Mouse (Mus musculus) adrenal gland, adult (tissue): Measurements from ENCODE around the gene Stc2.

Experiments used
- DNase-seq, 2 experiments: peaks; one replicate each; pipeline ENCODE4 v3.0.0; 2022 to 2023; ENCODE audit warnings: low spot score in 1 of 2; ENCODE audit not compliant: inconsistent age in 2 of 2

Gene Stc2

DNA sequence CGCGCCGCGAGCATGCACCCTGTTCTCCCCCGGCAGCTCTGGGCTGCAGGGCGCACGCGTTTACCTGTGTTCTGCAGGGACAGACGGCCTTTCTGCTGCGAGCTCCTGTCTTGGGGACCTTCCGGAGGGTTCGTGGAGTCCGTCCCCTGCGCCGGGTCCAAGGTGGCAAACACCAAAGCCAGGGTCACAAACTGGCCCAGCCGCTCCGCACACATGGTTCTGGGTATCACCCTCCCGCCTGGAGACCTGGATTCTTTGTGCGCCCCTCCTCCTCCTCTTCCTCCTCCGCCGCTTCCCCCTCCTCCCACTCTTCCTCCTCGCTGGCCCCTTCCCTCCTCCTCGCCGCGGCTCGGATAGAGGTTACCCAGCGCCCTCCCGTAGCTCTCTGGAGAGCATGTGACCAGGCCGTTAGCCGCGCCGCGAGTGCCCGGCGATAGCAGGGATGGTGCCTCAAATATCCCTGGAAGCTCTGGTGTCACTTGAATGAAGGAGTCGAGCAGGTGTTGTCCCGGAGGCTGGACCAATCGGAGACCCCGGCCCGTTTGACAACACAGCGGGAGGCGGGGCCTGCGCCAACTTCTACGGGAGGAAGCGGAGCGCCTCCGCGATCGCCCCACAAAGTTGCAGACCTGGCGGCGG, at the start of gene Stc2:
Gene Stc2 (minus strand): TSS at position 427 of the 639 bp plus-strand sequence.
- peak; percentile 17 to 81 for DNase-seq

DNA sequence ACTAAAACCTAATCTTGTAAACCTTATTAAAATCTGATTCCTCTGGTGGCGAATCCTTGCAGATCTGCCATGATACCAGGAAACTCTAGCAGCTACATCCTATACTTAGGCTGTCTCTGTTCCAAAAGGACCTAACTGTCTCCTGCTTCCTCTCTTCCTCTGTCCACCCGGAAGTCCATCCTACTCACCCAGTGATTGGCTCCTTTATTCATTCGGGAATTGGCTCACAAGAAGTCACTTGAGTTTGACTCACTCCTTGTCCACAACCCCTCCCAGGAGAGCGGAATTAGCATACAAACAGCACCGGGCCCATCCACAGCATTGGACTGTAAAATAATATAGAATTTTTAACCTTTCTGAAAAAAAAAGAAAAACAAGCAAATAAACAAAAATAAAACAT, 47.2 kb upstream of the Stc2 start:
- DNase-seq = no peak

GRCm38 (mm10) chr11:31412376-31412775, 42.5 kb upstream of the Stc2 start:
- DNase-seq = no peak

DNA sequence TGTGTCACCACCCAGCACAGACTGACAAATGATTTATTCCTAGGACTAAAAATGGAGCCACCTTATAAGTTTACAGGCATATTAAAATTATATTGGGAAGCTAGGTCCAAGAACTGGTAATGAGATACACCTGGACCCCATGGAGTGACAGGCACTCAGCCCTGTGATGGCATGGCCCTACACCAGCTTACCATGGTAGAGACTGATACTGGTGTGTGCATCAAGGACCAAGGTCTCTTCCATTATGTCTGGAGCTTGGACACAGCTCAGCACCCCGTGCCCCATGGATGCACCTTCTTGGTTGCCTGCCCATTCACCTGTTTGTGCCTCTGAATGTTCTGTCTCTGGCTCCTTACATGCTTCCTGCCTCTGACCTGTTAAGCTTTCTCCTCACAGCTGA, 36.9 kb upstream of the Stc2 start:
- no peak for DNase-seq

- DNase-seq = no peak
These were observed 33.2 kb upstream of the Stc2 start for GRCm38 (mm10) chr11:31403080-31403479.

GRCm38 (mm10) chr11:31398604-31399003, 28.7 kb upstream of the Stc2 start:
- DNase-seq = no peak

DNA sequence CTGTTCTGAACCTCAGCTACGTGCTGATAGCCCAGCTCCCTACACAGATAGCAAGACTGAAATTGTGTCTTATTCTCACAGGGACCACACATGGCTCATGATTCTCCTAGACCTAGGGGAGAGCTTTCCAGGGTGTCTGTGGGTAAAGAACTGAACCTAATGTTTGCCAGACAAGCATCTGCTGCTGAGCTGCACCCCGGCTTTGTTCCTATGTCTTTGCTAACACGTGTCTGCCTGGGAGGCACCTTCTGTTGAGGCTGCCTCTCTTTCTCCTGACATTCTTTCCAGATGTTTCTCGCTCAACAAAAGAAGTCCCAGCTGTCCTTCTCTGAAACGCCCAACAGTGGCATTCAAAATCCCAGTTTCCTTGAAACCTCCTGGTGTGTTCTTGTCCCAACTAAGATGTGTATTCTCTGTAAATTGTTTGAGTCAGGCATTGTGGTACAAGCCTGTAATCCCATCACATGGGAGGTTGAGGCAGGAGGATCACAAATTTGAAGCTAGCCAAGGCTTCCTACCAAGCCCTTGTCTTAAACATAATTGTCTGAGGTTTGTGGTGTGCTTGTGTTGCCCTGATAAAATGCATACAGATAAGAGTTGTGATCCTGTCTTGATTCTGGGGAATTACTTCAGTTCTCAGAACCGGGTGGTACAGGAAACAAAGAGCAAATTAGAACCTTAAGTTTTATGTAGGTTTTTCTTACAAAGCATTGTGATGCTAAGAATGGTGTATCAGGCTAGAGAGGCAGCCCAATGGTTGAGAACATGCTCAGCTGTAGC, 27.0 kb upstream of the Stc2 start:
- DNase-seq = no peak

DNA sequence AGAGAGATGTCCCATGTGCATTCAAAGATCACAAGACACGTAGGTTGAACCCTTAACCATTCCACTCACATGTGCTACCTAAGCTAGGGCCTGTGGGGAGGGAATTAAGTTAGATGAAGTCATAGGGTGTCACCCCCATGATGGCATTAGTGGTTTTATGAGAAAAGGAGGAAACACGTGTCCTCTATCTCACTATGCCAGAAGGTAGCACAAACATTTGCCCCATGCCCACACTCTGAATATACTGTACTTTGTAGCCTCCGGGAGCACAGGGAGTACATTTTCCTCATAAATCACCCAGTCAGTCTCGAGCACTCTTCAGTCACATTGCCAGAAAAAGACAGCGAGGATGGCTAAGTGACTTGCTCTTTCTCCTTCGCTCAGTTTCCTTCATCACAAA, 24.2 kb upstream of the Stc2 start:
- no peak for DNase-seq

GRCm38 (mm10) chr11:31392340-31392739, 22.5 kb upstream of the Stc2 start:
- no peak for DNase-seq

DNA sequence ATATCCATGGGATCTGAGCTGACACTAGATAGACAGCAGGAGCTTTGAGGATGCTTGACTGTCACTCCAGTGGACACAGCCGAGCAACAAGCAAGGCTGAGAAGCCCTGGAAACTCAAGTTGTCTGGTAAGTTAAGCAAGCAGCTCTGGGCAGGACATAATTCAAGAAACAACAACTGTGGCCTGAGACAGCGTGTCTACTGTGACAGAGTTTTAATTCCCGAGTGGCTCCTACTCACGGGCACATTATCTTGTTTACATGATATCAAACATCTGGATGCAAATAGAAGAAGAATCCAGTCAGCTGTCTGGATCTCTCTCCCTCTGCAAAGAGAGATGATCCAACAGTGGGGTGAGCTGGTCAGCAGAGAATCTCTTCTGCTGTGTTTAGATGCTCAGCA, 19.0 kb upstream of the Stc2 start:
- DNase-seq = no peak

DNA sequence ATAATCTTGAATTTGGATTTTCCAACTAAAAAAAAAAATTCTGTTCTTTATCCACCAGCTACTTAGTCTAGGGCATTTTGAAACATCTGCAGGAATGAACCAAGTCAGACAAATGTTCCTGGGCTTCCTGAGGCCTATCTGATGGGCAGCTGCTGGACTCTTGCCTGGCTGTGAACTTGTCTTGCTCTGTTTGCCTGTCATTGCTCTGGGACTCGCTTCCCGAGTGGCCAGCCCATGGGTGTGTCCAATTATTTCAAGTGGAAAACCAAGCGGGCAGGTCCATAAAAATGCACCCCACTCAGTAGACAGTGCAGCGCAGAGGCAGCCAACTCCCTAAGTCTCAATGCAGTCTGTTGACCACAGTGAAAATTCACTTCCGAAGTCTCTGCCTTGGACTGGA, 17.7 kb upstream of the Stc2 start:
- DNase-seq = no peak

GRCm38 (mm10) chr11:31386571-31386970, 16.7 kb upstream of the Stc2 start:
- DNase-seq = no peak

GRCm38 (mm10) chr11:31383968-31384367, 14.1 kb upstream of the Stc2 start:
- no peak for DNase-seq

DNA sequence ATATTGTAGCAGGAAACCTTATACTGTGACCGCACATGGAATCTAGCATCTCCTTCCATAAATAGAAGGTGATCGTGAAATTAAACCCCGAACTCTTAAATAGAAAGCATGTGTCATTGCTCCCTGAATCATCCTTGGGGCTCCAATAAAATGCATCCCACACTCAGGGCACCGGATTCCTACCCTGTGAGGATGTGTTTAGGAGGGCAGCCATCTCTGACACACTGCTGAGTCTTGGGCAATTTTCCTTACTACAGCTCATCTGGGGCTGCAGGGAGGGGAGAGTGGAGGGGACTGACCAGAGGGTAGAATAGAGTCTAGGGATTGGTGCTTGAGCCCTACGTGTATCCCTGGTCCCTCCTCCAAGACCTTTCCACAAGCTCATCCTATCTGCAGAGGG, 12.3 kb upstream of the Stc2 start:
- DNase-seq = no peak

DNA sequence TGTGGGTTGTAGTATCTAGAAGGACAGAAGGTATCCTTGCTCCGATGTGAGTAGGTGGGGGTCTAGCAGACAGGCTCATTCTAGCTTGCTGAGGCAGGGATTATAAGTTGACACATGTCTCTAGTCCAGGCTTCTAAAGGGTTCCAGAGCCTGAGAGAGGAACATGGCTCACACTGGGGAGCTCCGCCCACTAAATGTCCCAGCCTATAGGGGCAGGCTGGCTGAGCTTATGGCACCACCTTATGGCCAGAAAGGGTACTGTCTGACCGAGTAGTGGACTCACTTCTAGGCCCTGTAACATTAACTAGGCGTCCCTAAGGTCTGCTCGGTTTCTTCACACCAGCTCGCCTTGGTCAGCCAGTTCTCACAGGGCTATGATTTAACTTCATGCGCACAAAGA, 3.6 kb upstream of the Stc2 start:
- peak; percentile 43 to 82 for DNase-seq

DNA sequence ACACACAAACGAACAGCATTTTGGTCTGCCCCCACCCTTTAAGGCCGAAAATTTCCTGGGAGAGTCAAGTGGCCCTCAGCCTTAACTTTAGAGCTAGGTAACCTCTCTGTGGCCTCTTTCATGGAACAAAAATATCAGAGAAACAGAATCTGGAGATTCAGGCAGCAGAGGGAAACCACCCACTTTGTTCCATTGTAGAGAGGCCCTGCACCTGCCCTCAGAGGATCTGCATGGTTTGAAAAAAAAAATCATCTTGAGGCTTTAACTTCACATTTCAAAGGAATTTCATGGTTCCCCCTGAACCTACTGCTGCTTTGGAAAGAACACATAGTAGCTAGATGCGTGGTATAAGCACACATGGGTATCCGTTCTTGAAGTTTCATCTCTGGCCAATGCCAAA, 2.3 kb upstream of the Stc2 start:
- DNase-seq = no peak

DNA sequence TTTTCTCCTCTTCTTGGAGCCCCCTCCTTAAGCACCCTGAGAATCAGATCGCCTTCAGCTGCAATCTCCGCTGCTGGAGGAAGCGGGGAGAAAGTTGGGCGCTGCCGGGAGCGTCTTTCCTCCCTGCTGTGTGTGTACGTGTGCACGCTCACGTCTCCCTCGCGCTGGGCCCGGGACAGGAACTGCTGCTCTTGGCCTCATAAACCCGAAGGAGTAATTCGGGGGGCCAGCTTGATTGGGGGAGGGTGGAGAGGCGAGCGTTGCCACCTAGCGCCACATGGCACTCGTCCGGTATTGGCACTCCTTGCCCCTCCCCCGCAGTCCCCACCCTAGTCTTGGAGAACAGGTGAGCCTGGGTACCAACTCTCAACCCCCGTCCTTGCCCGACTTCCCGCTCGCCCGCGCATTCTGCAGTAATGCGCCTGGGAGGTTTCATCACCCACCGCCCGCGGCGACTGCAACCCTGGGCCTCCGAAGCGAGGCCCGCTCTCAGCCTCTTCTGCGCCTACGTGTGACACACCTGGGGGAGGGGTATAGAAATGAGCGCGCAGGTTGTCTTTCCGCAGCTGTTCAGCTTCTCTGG, 1.5 kb upstream of the Stc2 start:
- DNase-seq = no peak

DNA sequence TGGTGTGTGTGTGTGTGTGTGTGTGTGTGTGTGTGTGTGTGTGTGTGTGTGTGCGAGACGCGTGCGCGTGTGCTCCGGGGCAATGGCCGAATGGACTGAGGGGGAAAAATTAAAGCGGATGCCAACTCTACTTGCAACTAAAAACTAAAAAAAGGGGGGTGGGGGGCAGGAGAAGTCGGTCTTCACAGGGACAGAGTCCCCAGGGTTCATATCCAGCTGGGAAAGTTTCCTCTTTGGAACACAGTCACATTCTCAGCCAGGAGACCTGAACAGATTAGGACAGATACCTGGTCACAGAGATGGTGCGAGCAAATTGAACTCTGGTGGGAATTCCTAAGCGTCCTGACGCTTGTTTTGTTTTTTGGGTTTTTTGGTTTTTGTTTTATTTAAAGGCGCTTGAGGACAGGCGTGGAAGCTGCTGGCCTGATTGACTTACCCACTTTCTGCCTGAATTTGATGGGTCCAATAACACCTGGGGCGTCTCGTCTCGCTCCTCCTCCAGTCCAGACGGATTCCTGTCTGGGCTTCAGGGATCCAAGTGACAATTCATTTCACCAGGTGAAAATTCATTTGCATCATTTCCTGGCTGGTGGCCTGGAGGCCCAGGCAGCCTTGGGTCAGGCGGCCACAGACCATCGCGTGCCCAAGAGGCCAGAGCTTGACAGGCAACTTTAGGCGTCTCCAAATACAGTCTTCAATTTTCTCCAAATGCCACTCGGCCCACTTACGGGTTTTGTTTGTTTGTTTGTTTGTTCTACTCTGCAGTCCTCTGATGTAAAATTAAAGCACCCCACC, 759 bp upstream of the Stc2 start:
- peak in 1 of 2 experiments; percentile 31 for DNase-seq

GRCm38 (mm10) chr11:31368965-31369647, 768 bp downstream of the Stc2 start:
- peak; percentile 21 to 83 for DNase-seq

DNA sequence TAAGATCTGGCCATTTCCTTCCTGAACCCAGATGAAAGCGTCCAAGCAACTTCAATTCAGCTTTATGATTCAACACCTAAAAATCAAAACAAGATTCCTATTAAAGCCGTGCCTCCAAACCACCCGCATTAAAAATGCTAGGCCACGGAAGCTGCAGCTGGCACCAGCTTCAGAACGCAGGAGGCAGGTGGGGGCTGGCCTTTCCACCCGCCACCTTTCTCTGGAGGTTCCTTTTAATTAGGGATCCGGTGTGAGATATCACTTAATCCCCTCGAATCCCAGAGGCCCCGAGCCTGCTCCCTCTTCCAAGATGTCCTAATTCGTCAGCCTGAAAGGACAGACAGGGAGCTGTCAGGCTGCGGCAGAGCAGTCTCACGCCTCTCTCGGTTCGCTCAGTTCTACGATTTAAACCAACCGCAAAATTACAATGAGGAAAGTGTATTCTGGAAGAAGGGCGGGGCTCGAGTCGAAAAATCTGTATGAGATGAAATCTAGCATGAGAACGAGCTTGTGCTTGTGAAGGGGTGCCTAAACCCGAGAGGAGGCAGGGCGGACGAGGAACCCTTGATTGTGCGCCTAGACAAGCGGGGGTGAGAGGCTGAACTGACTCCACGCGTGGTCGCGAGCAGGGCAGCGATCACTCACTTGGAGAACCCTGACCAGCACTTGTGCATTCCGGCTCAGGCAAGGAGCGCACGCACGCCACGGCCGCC, 1.5 kb downstream of the Stc2 start:
- DNase-seq = no peak
